Mouse (Mus musculus): ENCODE results near the gene Slc4a1. TPM values are rescaled to one million over a fixed set of nuclear protein-coding genes. Genes with fewer than 3 reads are reported as not detected.

The Slc4a1 gene
- polyA plus RNA-seq, 1 experiment, result not detected

DNA sequence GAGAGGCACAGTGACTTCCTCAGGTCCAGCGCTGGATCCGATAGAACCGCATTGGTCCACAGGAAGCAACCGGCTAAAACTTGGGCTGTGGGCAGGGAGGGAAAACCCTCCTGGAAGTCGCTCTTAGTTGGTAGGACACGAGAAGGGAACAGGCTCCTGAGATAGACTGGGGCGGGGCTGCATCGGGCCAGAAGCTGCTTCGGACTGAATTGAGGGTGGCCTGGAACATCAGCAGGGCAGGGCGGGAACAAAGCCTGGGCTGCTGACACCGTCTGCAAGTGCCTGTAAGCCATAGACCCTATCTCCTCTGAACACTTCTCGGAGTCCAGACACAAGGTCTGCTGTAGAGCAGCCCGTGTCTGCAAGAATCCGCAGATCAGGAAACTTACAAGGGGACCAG is 6.9 kb upstream of the Slc4a1 start:
- peaks cover 11% of the 10 kb centered on the region for H3K4me1 ChIP-seq (ENCODE audit: control insufficient read depth, insufficient read depth, low read length)
- no peak overlapping the region for H3K4me3 ChIP-seq (ENCODE audit: insufficient read depth, low read depth, low read length)
- 67% methylated on average over 14 of the region's 14 CpGs for WGBS
- no peak for TF ChIP-seq POLR2A (IDR thresholded peaks at IDR 0.05; ENCODE audit: insufficient read depth, low read depth, low read length)
- no peak for TF ChIP-seq CTCF (IDR thresholded peaks at IDR 0.05; ENCODE audit: insufficient read depth, low read depth, low read length)
- no peak overlapping the region for H3K27ac ChIP-seq (ENCODE audit: insufficient read depth, low read depth, low read length)

- Histone ChIP-seq H3K4me3 (ENCODE audit: insufficient read depth, low read depth, low read length) (no peak overlapping the region), H3K27ac (ENCODE audit: insufficient read depth, low read depth, low read length) (no peak overlapping the region), H3K4me1 (ENCODE audit: control insufficient read depth, insufficient read depth, low read length) (peaks cover 11% of the 10 kb centered on the region)
- WGBS, result 88% methylated on average over 12 of the region's 12 CpGs
- no peak for TF ChIP-seq POLR2A (IDR thresholded peaks at IDR 0.05; ENCODE audit: insufficient read depth, low read depth, low read length)
- TF ChIP-seq CTCF (IDR thresholded peaks at IDR 0.05; ENCODE audit: insufficient read depth, low read depth, low read length), result no peak
These were observed 6.1 kb upstream of the Slc4a1 start for GRCm38 (mm10) chr11:102371926-102372685.

GRCm38 (mm10) chr11:102370285-102370684 is 4.3 kb upstream of the Slc4a1 start:
- Histone ChIP-seq H3K4me3 (ENCODE audit: insufficient read depth, low read depth, low read length) (no peak overlapping the region), H3K4me1 (ENCODE audit: control insufficient read depth, insufficient read depth, low read length) (no peaks in the 10 kb centered on the region), H3K27ac (ENCODE audit: insufficient read depth, low read depth, low read length) (no peak overlapping the region)
- TF ChIP-seq POLR2A (IDR thresholded peaks at IDR 0.05; ENCODE audit: insufficient read depth, low read depth, low read length) (no peak), CTCF (IDR thresholded peaks at IDR 0.05; ENCODE audit: insufficient read depth, low read depth, low read length) (no peak)
- WGBS, result 73% methylated on average over 7 of the region's 7 CpGs

DNA sequence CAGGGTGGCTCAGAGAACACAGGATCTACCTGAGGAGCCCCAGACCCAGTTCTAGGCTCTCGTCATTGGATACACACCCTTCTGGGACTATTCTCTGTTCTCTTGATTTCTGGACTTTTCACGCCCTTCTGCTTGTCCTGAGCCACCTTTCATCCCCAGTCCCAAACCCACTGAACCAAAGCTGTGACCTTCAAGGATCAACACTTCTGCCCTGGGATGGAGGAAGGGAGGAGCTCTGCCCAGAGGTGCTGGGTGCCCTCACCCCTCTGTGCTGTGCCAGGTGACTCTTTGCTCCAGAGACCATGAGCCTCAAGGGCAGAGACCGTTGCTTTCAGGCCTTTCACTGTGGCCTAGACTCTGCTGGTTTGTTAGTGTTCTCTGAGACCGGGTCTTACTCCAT is 3.3 kb upstream of the Slc4a1 start:
- Histone ChIP-seq H3K4me1 (ENCODE audit: control insufficient read depth, insufficient read depth, low read length) (no peaks in the 10 kb centered on the region), H3K4me3 (ENCODE audit: insufficient read depth, low read depth, low read length) (no peak overlapping the region), H3K27ac (ENCODE audit: insufficient read depth, low read depth, low read length) (no peak overlapping the region)
- TF ChIP-seq POLR2A (IDR thresholded peaks at IDR 0.05; ENCODE audit: insufficient read depth, low read depth, low read length) (no peak), CTCF (IDR thresholded peaks at IDR 0.05; ENCODE audit: insufficient read depth, low read depth, low read length) (no peak)
- 84% methylated on average over 4 of the region's 4 CpGs for WGBS

DNA sequence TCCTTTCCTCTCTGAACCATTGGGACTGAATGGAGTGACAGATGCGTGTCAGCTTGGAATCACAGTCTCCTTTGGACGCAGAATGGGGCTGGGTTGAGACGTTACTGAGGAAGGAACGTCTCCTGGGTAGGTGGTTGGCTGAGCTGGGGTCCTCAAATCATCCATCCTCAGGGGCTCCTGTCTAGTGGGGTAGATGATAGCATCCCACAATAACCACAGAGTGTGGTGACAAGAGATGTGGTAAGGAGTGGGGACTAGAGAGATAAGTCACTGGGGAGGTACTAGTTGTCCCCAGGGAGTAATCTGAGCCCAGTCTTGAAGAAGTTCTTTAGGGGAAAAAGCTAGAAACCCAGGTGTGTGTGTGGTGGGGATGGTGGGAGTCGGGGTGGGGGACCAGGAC is 2.3 kb upstream of the Slc4a1 start:
- Histone ChIP-seq H3K4me1 (ENCODE audit: control insufficient read depth, insufficient read depth, low read length) (no peaks in the 10 kb centered on the region), H3K4me3 (ENCODE audit: insufficient read depth, low read depth, low read length) (no peak overlapping the region), H3K27ac (ENCODE audit: insufficient read depth, low read depth, low read length) (no peak overlapping the region)
- no peak for TF ChIP-seq POLR2A (IDR thresholded peaks at IDR 0.05; ENCODE audit: insufficient read depth, low read depth, low read length)
- no peak for TF ChIP-seq CTCF (IDR thresholded peaks at IDR 0.05; ENCODE audit: insufficient read depth, low read depth, low read length)
- WGBS, result 86% methylated on average over 5 of the region's 5 CpGs

DNA sequence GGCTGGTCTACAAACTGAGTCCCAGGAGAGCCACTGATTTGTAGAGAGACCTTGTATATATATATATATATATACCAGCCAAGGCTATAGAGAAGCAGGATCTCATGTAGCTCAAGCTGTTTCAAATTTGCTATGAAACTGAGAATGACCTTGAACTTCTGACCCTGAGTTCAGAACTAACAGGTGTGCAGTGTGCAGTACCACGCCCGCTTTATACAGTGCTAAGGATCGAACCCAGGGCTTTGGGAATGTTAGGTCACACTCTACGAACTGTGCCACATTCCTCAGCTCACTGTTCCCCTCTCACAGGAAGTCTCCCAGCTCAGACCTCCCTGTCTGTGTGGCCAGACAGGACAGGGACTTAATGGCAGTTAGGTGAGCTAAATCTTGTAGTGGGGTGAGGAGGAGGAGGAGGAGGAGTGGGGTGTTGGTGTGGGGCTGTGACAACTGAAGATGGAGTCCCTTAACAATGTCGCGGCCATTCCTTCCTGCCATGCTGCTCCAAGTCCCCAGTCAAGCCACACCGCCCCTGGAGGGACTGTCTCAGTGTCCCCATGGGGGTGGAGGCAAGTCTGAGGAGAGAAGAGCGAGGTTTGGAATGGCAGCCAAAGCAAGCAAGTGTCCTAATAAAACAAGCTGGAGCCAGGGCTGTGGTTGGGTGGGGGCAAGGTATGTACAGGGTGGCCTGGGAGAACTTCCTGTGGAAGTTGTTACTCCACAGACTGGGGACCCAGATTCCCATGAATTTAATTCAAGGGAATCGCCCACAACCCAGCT is 1.7 kb upstream of the Slc4a1 start:
- Histone ChIP-seq H3K27ac (ENCODE audit: insufficient read depth, low read depth, low read length) (no peak overlapping the region), H3K4me1 (ENCODE audit: control insufficient read depth, insufficient read depth, low read length) (no peaks in the 10 kb centered on the region), H3K4me3 (ENCODE audit: insufficient read depth, low read depth, low read length) (no peak overlapping the region)
- WGBS, result 85% methylated on average over 9 of the region's 9 CpGs
- TF ChIP-seq POLR2A (IDR thresholded peaks at IDR 0.05; ENCODE audit: insufficient read depth, low read depth, low read length) (no peak), CTCF (IDR thresholded peaks at IDR 0.05; ENCODE audit: insufficient read depth, low read depth, low read length) (no peak)

GRCm38 (mm10) chr11:102365699-102366098 is 304 bp downstream of the Slc4a1 start:
- TF ChIP-seq POLR2A (IDR thresholded peaks at IDR 0.05; ENCODE audit: insufficient read depth, low read depth, low read length), result no peak
- TF ChIP-seq CTCF (IDR thresholded peaks at IDR 0.05; ENCODE audit: insufficient read depth, low read depth, low read length), result no peak
- Histone ChIP-seq H3K27ac (ENCODE audit: insufficient read depth, low read depth, low read length) (no peak overlapping the region), H3K4me3 (ENCODE audit: insufficient read depth, low read depth, low read length) (no peak overlapping the region), H3K4me1 (ENCODE audit: control insufficient read depth, insufficient read depth, low read length) (no peaks in the 10 kb centered on the region)
- 64% methylated on average over 4 of the region's 4 CpGs for WGBS

DNA sequence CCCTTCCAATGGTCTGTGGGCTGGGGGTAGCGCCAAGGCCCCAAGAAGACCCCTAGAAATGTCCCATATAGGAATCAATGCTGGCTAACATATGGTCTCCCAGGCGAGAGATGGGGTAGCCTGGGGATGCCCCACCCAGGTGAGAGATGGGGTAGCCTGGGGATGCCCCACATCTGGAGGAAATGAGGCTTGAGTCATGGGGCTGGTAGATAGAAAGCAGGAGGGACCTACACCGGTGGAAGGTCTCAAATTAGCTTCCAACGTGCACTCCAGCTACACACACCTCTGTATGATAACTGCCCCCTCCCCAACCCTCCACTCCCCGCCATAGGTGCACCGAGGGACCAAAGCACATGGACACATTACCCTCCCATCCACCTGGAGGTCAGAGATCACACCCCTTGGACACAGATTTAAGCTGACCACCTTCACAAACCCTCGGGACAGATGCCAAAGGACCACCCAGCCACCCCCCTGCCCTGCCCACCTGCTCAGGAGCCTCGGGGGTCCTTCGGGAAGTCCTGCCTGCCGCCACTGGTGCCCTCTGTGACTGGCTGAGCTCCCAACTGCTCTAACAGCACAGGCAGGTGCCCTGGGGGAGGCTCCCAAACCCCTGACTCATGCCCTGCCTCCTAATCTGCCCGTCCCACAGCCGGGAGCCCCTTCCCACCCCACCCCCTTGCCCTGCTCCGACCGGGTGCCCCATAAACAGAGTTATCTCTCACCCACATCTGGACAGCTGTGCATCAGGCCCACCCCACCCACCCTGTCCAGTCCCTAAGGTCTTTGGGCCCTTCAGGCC is 1.2 kb downstream of the Slc4a1 start:
- Histone ChIP-seq H3K4me1 (ENCODE audit: control insufficient read depth, insufficient read depth, low read length) (no peaks in the 10 kb centered on the region), H3K27ac (ENCODE audit: insufficient read depth, low read depth, low read length) (no peak overlapping the region), H3K4me3 (ENCODE audit: insufficient read depth, low read depth, low read length) (no peak overlapping the region)
- TF ChIP-seq POLR2A (IDR thresholded peaks at IDR 0.05; ENCODE audit: insufficient read depth, low read depth, low read length), result no peak
- no peak for TF ChIP-seq CTCF (IDR thresholded peaks at IDR 0.05; ENCODE audit: insufficient read depth, low read depth, low read length)
- 80% methylated on average over 14 of the region's 14 CpGs for WGBS
